Mouse (Mus musculus): ENCODE results near the gene Map4k4. TPM values are rescaled to one million over a fixed set of nuclear protein-coding genes. Genes with fewer than 3 reads are reported as not detected.

The Map4k4 gene
- polyA plus RNA-seq, 1 experiment from 2014 or later, result 21.2 TPM

DNA sequence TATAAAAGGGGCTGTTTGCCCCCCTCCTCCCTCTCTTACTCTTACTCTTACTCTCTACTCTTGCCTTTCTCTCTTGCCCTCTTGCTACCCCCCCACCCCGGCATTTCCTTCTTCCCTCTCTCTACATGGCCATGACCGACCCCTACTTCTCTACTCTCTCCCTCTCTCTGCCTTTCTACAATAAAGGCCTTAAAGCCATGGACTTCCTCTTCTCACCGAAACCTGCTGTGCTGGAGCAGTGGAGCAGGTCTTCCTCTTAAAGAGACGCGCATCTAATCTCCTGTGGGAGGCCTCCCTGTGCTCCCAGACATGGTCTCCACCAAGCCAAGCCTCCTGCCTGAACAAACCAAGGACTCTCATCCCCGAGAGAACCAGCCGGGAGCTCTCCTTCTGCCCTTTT, 154.3 kb downstream of the Map4k4 start:
- Histone ChIP-seq H3K9me3 (ENCODE audit: low read length) (no peaks in the 10 kb centered on the region), H3K9ac (replicated peaks; ENCODE audit: low read depth) (no peak overlapping the region), H3K4me1 (ENCODE audit: insufficient read depth, low read depth, low read length) (no peaks in the 10 kb centered on the region), H3K36me3 (ENCODE audit: insufficient read depth, low read length) (no peaks in the 10 kb centered on the region), H3K4me2 (replicated peaks; ENCODE audit: low read depth, low read length) (no peak overlapping the region), H3K27me3 (replicated peaks; ENCODE audit: insufficient read depth, low read length) (no peaks in the 10 kb centered on the region), H3K4me3 (ENCODE audit: low read depth, low read length) (no peak overlapping the region), H3K27ac (ENCODE audit: low read length) (no peak overlapping the region)
- ATAC-seq, result no peak
- WGBS, result 84% methylated on average over 7 of the region's 7 CpGs
- DNase-seq (ENCODE audit: low spot score), result no peak
- TF ChIP-seq EP300 (IDR thresholded peaks at IDR 0.05) (no peak), CTCF (IDR thresholded peaks at IDR 0.05) (no peak)

GRCm38 (mm10) chr1:40055963-40056362, 155.2 kb downstream of the Map4k4 start:
- Histone ChIP-seq H3K27ac (ENCODE audit: low read length) (no peak overlapping the region), H3K4me3 (ENCODE audit: low read depth, low read length) (no peak overlapping the region), H3K4me1 (ENCODE audit: insufficient read depth, low read depth, low read length) (no peaks in the 10 kb centered on the region), H3K4me2 (replicated peaks; ENCODE audit: low read depth, low read length) (no peak overlapping the region), H3K36me3 (ENCODE audit: insufficient read depth, low read length) (no peaks in the 10 kb centered on the region), H3K9me3 (ENCODE audit: low read length) (no peaks in the 10 kb centered on the region), H3K9ac (replicated peaks; ENCODE audit: low read depth) (no peak overlapping the region), H3K27me3 (replicated peaks; ENCODE audit: insufficient read depth, low read length) (no peaks in the 10 kb centered on the region)
- no peak for ATAC-seq
- no peak for TF ChIP-seq EP300 (IDR thresholded peaks at IDR 0.05)
- TF ChIP-seq CTCF (IDR thresholded peaks at IDR 0.05), result no peak
- no peak for DNase-seq (ENCODE audit: low spot score)
- WGBS, result 82% methylated on average over 5 of the region's 5 CpGs

DNA sequence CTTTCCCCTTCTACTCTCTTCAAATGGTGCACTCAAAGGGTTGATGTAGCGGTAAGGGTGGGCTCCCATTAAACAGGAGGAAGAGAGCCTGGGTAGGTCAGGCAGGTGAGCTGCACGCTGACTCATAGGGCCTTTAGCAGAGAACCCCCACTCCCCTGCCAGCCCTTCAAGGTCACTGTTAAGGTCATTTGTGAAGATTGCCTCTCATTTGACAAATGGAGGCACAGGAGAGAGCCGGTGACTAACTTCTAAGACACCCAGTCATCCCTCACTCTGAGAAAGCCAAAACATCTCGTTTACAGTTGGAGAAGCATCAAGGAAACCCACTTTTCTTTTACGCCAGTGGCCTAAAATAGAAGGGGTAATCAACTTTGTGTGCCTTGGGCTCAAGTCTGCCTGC, 156.6 kb downstream of the Map4k4 start:
- Histone ChIP-seq H3K4me3 (ENCODE audit: low read depth, low read length) (no peak overlapping the region), H3K9me3 (ENCODE audit: low read length) (no peaks in the 10 kb centered on the region), H3K9ac (replicated peaks; ENCODE audit: low read depth) (no peak overlapping the region), H3K27ac (ENCODE audit: low read length) (no peak overlapping the region), H3K36me3 (ENCODE audit: insufficient read depth, low read length) (no peaks in the 10 kb centered on the region), H3K4me1 (ENCODE audit: insufficient read depth, low read depth, low read length) (no peaks in the 10 kb centered on the region), H3K27me3 (replicated peaks; ENCODE audit: insufficient read depth, low read length) (no peaks in the 10 kb centered on the region), H3K4me2 (replicated peaks; ENCODE audit: low read depth, low read length) (no peak overlapping the region)
- TF ChIP-seq EP300 (IDR thresholded peaks at IDR 0.05) (no peak), CTCF (IDR thresholded peaks at IDR 0.05) (no peak)
- DNase-seq (ENCODE audit: low spot score) (no peak), ATAC-seq (no peak)
- 62% methylated on average over 5 of the region's 5 CpGs for WGBS

DNA sequence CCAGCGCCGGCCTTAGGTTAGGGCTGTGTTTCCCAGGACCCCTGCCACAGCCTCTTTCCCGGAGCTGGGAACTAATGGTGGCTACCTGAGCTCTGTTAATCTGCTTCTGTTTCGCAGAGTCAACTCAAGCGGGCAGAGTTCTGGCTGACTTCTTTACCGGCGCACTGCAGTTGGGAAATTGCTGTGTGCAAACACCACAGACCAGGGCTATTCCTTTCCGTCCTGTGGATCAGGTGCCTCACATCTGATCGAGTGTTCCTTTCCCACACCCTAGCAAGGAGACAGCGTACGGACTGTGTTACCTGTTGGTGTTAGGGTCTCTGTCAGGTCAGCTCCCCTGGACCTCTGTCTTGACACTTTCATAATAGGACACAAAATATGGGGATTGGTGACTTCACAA, 157.3 kb downstream of the Map4k4 start:
- TF ChIP-seq CTCF (IDR thresholded peaks at IDR 0.05) (no peak), EP300 (IDR thresholded peaks at IDR 0.05) (no peak)
- Histone ChIP-seq H3K9me3 (ENCODE audit: low read length) (no peaks in the 10 kb centered on the region), H3K27me3 (replicated peaks; ENCODE audit: insufficient read depth, low read length) (no peaks in the 10 kb centered on the region), H3K4me3 (ENCODE audit: low read depth, low read length) (no peak overlapping the region), H3K4me2 (replicated peaks; ENCODE audit: low read depth, low read length) (no peak overlapping the region), H3K4me1 (ENCODE audit: insufficient read depth, low read depth, low read length) (no peaks in the 10 kb centered on the region), H3K27ac (ENCODE audit: low read length) (no peak overlapping the region), H3K9ac (replicated peaks; ENCODE audit: low read depth) (no peak overlapping the region), H3K36me3 (ENCODE audit: insufficient read depth, low read length) (no peaks in the 10 kb centered on the region)
- DNase-seq (ENCODE audit: low spot score), result no peak
- ATAC-seq, result no peak
- WGBS, result 40% methylated on average over 11 of the region's 11 CpGs

DNA sequence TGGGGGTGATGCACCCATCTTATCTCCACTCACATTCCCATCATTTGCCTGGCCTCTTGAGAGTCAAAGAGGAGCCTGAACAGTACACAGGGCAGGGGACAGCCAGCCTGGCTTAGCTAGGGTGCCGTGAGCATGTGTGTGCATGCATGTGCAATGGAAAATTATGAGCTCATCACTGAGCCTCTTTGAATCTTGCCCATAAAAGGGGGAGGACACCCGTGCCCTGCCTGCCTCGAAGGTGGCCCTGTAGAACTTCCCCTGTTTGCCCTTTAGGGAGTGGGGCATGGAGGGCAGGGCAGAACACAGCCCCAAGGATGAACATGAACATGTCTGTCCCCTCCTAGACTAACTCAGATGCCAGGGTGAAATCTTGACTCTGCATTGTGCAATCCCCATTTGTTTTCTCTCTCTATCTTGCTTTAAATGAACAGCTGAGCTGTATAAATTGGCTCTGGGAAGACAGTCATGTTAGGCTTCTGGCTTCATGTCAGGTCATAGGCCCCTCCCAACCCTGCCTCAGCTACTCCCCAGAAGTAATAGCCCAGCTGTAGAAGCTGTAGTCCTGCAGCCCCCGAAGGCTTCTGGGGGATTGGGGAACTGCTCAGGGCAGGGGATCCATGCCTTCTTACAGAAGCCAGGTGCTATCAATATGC, 158.5 kb downstream of the Map4k4 start:
- no peak overlapping the region for H3K4me2 ChIP-seq (replicated peaks; ENCODE audit: low read depth, low read length)
- no peaks in the 10 kb centered on the region for H3K27me3 ChIP-seq (replicated peaks; ENCODE audit: insufficient read depth, low read length)
- H3K4me1 ChIP-seq (ENCODE audit: insufficient read depth, low read depth, low read length), result no peaks in the 10 kb centered on the region
- ATAC-seq, result peak; percentile 58
- no peak overlapping the region for H3K27ac ChIP-seq (ENCODE audit: low read length)
- H3K36me3 ChIP-seq (ENCODE audit: insufficient read depth, low read length), result no peaks in the 10 kb centered on the region
- H3K9me3 ChIP-seq (ENCODE audit: low read length), result no peaks in the 10 kb centered on the region
- DNase-seq (ENCODE audit: low spot score), result peak; percentile 58
- H3K9ac ChIP-seq (replicated peaks; ENCODE audit: low read depth), result no peak overlapping the region
- no peak overlapping the region for H3K4me3 ChIP-seq (ENCODE audit: low read depth, low read length)
- 60% methylated on average over 4 of the region's 4 CpGs for WGBS
- TF ChIP-seq CTCF (IDR thresholded peaks at IDR 0.05), result no peak
- no peak for TF ChIP-seq EP300 (IDR thresholded peaks at IDR 0.05)

DNA sequence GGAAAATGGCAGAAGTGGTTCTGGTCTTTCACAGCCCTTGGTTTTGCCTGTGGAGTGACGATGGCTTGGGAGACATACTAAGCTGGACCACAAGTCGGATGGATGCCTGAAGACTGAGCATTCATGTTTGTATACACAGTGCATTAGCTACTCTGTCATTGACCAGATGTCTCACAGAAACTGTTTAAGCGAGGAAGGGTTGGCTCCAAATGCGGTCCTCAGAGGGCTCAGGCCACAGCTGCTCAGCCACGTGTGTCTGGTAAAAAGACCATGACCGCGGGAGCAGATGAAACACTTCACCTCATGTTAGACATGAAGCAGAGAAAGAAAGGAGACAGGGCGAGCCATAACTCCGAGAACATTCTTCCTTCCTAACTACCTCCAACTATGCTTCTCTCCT, 160.6 kb downstream of the Map4k4 start:
- Histone ChIP-seq H3K4me2 (replicated peaks; ENCODE audit: low read depth, low read length) (no peak overlapping the region), H3K27ac (ENCODE audit: low read length) (no peak overlapping the region), H3K36me3 (ENCODE audit: insufficient read depth, low read length) (no peaks in the 10 kb centered on the region), H3K4me1 (ENCODE audit: insufficient read depth, low read depth, low read length) (no peaks in the 10 kb centered on the region), H3K4me3 (ENCODE audit: low read depth, low read length) (no peak overlapping the region), H3K27me3 (replicated peaks; ENCODE audit: insufficient read depth, low read length) (no peaks in the 10 kb centered on the region), H3K9ac (replicated peaks; ENCODE audit: low read depth) (no peak overlapping the region), H3K9me3 (ENCODE audit: low read length) (no peaks in the 10 kb centered on the region)
- DNase-seq (ENCODE audit: low spot score) (no peak), ATAC-seq (no peak)
- TF ChIP-seq CTCF (IDR thresholded peaks at IDR 0.05) (no peak), EP300 (IDR thresholded peaks at IDR 0.05) (no peak)
- WGBS, result 70% methylated on average over 9 of the region's 9 CpGs

GRCm38 (mm10) chr1:40063409-40063808, 162.7 kb downstream of the Map4k4 start:
- no peak overlapping the region for H3K27ac ChIP-seq (ENCODE audit: low read length)
- DNase-seq (ENCODE audit: low spot score), result no peak
- H3K9ac ChIP-seq (replicated peaks; ENCODE audit: low read depth), result no peak overlapping the region
- no peak overlapping the region for H3K4me2 ChIP-seq (replicated peaks; ENCODE audit: low read depth, low read length)
- no peak for ATAC-seq
- 61% methylated on average over 4 of the region's 4 CpGs for WGBS
- TF ChIP-seq EP300 (IDR thresholded peaks at IDR 0.05), result no peak
- TF ChIP-seq CTCF (IDR thresholded peaks at IDR 0.05), result no peak
- H3K9me3 ChIP-seq (ENCODE audit: low read length), result no peaks in the 10 kb centered on the region
- no peaks in the 10 kb centered on the region for H3K4me1 ChIP-seq (ENCODE audit: insufficient read depth, low read depth, low read length)
- no peak overlapping the region for H3K4me3 ChIP-seq (ENCODE audit: low read depth, low read length)
- no peaks in the 10 kb centered on the region for H3K27me3 ChIP-seq (replicated peaks; ENCODE audit: insufficient read depth, low read length)
- H3K36me3 ChIP-seq (ENCODE audit: insufficient read depth, low read length), result no peaks in the 10 kb centered on the region

All from lung, postnatal 0 days (tissue).